Mouse (Mus musculus): ENCODE measurements at regions not wholly inside any gene's neighbourhood (a gene's known extent, or its start where the extent isn't known, plus 50 kb on each side); places are given as distances from the start of the nearest gene placed in this dataset.

DNA sequence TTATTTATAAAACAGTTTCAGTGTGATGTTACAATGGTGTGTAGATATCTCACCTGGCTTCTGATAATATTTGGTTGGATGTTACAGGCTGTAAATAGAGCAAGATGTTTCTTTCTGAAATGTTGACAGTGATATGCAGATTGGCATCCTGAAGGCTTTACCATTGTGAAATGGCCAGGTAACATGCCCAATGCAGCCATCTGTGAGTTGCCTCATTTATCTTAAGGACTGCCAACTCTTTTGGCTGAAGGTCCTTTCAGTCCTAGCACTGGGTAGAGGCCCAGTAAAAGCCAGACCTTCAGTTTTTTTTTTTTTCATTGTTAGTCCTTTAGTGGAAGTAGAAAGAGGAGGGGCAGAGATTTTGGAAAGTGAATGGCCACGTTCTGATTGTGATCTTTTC, 348.1 kb downstream of the Hace1 start:
- intact Hi-C loops (cut with DNase I): no loop called here

GRCm38 (mm10) chr10:45933631-45934310, 356.1 kb downstream of the Hace1 start:
- no peak for DNase-seq
- intact Hi-C loops (cut with DNase I): no loop called here

More for the DNA sequence above, 348.1 kb downstream of the Hace1 start:
- DNase-seq: no peak

- no peak for DNase-seq
- intact Hi-C loops (cut with DNase I): no loop called here
Measured at GRCm38 (mm10) chr10:45957686-45958085, 380.1 kb downstream of the Hace1 start.

- no peak for DNase-seq
- intact Hi-C loops (cut with DNase I): no loop called here
Measured at GRCm38 (mm10) chr10:45972240-45972639, 394.6 kb downstream of the Hace1 start.

GRCm38 (mm10) chr10:45982731-45983274, 405.2 kb downstream of the Hace1 start:
- DNase-seq: no peak
- intact Hi-C loops (cut with DNase I): no loop called here

DNA sequence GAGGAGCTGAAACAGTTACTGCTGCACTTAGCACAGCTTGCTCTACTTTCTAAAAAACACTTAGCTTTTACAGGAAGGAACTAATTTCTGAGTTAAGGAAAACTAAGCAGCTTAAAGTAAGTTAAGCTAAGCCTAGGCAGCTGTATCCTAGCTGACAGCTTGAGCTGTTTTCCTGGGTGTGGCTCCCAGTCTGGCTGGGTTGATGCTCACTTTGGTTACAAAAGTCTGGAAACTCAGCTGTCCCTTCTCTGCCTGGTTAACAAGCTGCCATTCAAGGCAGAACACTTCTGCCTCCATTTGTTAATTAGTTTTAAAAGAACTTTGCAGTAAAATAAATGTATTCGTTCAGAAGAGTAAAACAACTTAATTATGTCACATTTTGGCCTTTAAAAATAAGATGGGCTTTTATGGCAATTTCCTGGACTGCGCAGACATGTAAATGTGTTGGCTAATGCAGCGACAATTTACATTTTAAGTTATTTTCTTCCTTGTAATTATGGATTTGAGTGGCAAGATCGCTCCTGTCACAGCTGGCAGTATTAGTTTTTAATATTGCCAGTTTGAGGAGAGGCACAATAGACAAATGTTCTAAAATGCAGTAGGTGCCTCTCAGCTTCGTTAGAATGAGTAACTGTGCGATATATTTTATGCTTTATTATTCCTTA, 406.2 kb downstream of the Hace1 start:
- intact Hi-C loops (cut with DNase I): no loop called here
- no peak for DNase-seq

DNA sequence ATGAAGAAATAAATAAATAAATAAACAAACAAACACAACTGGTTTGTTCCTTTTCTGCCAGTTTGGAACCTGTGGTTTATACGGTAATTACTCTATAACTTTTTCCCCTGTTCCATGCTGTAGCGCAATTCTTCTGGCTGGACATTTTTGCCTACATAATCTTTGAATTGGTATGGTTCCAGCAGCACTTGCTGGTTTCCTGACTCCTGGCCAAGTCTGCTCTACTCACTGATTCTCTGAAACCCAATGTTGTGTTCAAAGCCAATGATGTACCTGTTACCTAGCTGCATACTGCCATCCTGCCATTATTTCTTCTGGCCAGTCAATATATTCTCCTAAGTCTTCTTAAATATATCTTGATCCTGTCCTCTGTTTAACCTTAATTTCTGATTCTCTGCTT, 408.7 kb downstream of the Hace1 start:
- intact Hi-C loops (cut with DNase I): no loop called here
- DNase-seq: no peak

- intact Hi-C loops (cut with DNase I): no loop called here
Measured at GRCm38 (mm10) chr10:46006319-46006718, 428.7 kb downstream of the Hace1 start.

DNA sequence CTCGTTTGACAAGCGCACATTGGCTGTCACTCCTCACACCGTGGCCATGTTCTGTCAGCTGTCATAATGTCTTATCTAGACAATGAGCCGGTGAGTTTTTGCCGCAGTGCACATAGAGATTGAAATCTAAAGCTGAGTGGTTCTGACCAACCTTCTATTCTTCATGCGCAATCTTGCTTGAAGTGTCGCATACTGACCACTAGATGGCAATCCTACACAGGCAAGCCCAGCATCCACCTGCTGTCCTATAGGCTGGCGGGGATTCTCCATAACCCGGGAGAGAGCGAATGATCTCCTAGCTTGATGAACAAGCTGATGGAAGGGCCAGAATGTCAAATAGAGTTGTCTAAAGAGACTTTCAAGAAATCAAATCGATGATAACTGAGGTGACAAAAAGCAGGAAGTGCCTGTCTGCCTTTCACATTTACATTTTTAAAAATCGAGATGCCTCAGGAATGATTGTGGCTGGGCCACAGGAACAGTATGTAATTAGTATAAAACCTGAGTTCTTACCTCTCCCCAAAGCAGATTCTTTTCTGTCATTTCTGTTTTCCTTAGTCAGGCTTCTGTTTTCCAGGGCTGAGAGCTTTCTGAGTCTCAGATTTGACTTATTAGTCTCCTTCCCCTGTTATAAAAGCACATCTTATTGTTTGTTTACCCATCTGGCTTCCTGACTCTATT, 434.4 kb downstream of the Hace1 start:
- peak; percentile 1 to 13 for DNase-seq

More at GRCm38 (mm10) chr10:46006319-46006718, 428.7 kb downstream of the Hace1 start:
- no peak for DNase-seq

GRCm38 (mm10) chr10:46012599-46012998, 435.0 kb downstream of the Hace1 start:
- intact Hi-C loops (cut with DNase I): no loop called here
- no peak for DNase-seq

More for the DNA sequence above, 434.4 kb downstream of the Hace1 start:
- intact Hi-C loops (cut with DNase I): no loop called here

DNA sequence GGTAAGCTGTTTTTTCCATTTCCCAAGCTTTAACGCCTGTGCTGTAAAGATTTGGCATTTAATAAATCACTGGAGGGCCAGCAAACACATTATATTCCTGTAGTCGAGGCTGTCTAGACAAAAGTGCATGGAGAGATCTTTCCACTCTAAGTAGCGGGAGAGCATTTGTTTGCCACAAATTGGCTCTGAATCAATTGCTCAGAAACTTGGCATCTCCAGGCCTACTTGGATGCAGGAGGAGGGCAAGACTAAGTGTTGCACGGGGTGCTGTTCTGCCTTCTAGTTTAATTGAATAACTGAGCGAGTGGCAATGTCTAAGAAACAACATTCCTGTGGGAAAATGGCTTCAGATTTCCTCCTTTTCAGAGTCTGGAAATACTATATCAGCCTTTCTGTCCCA, 438.7 kb downstream of the Hace1 start:
- DNase-seq: no peak
- intact Hi-C loops (cut with DNase I): no loop called here

GRCm38 (mm10) chr10:46045474-46046093, 468.0 kb downstream of the Hace1 start:
- no peak for DNase-seq
- intact Hi-C loops (cut with DNase I): no loop called here

DNA sequence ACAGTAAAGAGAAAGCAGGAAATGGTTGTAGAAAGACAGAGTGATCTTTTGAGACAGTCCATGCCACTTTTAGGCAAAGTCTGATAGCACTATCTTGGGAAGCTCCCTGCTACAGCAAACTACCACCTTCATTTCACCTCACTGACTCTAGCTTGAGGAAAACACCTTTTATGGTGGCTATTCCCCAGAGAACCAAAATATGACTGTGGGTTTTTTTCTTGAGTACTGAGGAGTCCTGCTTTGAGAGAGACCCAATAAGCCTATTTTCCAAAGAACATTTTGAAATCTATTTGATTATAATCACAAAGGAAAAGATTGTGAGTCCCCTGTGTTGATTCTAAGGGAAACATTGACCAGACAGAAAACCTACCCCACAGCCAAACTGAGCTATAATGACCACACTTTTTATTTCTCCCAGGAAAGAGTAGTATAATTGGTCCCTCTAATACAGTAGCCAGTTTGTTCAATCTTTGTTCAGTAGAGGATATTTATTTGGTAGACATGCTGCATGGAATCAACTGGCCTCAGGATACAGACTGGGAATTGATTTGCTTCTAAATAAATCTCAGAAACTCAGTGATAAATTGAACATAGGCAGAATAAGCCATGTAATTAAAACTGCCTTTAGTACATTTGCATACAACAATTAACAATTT, 468.6 kb downstream of the Hace1 start:
- intact Hi-C loops (cut with DNase I): no loop called here
- no peak for DNase-seq

DNA sequence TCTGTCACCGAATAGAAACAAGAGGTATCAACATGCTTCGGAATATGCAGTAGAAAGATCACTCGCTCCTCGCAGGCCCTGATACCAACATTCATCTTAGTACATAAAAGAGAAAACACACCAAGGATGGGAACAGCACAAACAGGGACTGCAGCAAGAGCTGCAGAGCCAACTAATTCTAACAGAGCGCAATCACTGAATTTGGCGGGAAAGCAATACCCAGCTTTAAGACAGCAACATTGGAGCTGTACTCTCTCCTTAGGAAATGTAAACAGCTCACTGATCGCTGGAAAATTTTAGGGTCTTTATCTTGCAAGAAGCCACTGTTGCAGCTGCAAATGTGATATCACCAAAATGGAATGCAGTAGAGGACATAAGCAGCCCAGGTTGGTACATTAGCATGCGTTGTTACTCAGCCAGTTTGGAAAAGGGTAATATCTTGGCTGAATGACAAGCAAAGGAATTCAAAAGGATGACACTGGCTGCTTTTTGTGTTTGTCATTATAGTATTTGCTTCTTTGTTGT, 469.3 kb downstream of the Hace1 start:
- no peak for DNase-seq
- intact Hi-C loops (cut with DNase I): no loop called here

DNA sequence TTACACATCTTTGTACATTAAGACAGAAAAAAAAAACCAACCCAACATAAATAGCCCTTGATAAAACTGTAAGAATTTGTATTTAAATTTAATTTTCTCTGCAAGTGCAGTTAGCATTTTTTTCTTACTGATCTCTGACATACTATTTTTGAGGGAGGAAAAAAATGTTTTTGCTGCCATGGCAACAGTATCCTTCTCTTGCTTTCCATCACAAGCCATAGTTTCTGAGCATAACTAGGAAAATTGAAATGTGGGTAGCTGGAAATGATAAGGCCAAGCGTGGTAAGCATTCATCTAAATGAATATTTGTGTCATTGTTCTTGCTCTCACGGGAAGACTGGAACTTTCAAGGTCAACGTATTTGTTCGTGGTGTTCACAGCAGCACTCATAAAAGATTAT, 470.0 kb downstream of the Hace1 start:
- no peak for DNase-seq
- intact Hi-C loops (cut with DNase I): no loop called here

DNA sequence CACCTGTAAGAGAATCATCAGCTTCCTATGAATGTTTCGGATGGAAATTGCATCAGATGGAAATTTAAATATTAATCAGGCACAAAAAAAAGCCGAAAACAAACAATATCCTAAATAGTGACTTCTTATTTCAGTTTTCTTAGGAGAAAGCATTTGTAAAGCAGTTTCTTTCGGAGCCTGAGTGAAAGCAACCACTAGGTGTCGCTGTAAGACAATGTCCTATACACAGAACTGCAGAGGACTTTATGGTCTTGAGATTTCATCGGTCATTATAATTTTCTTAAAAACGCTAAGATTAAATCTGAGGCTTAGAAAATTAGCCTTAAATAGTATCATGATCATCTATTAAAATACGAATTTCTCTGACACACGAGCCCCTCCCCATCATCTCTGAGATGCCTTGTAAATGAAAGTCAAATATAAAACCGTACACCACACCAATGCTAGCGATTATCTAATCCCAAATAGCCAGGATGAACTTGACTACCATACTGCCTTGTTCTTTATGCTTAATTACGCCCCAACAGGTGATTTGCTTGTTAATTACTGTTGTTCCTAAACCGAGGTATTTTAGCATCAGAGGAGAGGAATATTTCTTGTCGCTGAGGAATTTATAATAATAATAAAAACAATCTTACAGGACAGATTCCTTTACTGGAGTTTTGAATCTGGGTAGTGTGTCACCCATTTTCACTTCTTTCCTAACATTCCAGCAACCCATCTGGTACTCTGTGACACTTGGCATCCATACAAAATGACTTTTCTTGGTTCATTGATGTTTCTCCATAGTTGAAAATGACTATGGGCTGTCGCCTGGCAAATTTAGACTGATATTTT, 480.0 kb downstream of the Hace1 start:
- DNase-seq: peak in 1 of 2 experiments; percentile 7
- intact Hi-C loops (cut with DNase I): no loop called here

GRCm38 (mm10) chr10:46058199-46058472, 480.5 kb downstream of the Hace1 start:
- intact Hi-C loops (cut with DNase I): no loop called here
- DNase-seq: no peak

- intact Hi-C loops (cut with DNase I): no loop called here
- no peak for DNase-seq
Measured at GRCm38 (mm10) chr10:46059285-46059684, 481.7 kb downstream of the Hace1 start.

GRCm38 (mm10) chr10:46063831-46064230, 486.2 kb downstream of the Hace1 start:
- intact Hi-C loops (cut with DNase I): no loop called here
- no peak for DNase-seq

GRCm38 (mm10) chr10:46070766-46071165, 493.1 kb downstream of the Hace1 start:
- DNase-seq: no peak
- intact Hi-C loops (cut with DNase I): no loop called here
